Mouse (Mus musculus) brown adipose tissue, adult 24 weeks (tissue): ENCODE measurements around the gene Epha7. TPM values are rescaled to one million over a fixed set of nuclear protein-coding genes. Genes with fewer than 3 reads are reported as not detected.

ENCODE experiments used
- H3K27ac ChIP-seq: fragments of 200-500 bp; replicated peaks from 2 replicates; pipeline ENCODE4 v1.5.1; 2012; ENCODE audit warnings: low read depth, mild to moderate bottlenecking, low read length
- H3K4me1 ChIP-seq: fragments of 200-500 bp; 2 replicates; pipeline ENCODE4 v1.6.1; 2012; ENCODE audit warnings: low read length, mixed read lengths; ENCODE audit not compliant: control insufficient read depth, insufficient read depth, insufficient read length
- H3K4me3 ChIP-seq: fragments of 200-500 bp; 2 replicates; pipeline ENCODE4 v1.5.1; 2012; ENCODE audit warnings: low read depth, mild to moderate bottlenecking, low read length, moderate library complexity; ENCODE audit not compliant: insufficient read depth
- polyA plus RNA-seq: library from polyadenylated mRNA; stranded (reverse); fragments of >200 nt; gene quantifications from 2 replicates; pipeline ENCODE4 v1.2.4, GENCODE M21; 2012; ENCODE audit not compliant: missing spikeins, insufficient read depth, insufficient read length

Epha7 gene
- polyA plus RNA-seq, 1 experiment, result 0.20 TPM

- Histone ChIP-seq H3K4me3 (no peak overlapping the region), H3K4me1 (no peaks in the 10 kb centered on the region), H3K27ac (no peak overlapping the region)
These were observed 120.5 kb downstream of the Epha7 start for GRCm38 (mm10) chr4:28933431-28933830.

- H3K4me3 ChIP-seq, result no peak overlapping the region
- no peak overlapping the region for H3K27ac ChIP-seq
- H3K4me1 ChIP-seq, result no peaks in the 10 kb centered on the region
These were observed 121.9 kb downstream of the Epha7 start for GRCm38 (mm10) chr4:28934802-28935201.

- Histone ChIP-seq H3K4me1 (no peaks in the 10 kb centered on the region), H3K4me3 (no peak overlapping the region), H3K27ac (no peak overlapping the region)
These were observed 122.6 kb downstream of the Epha7 start for GRCm38 (mm10) chr4:28935567-28935966.

- no peak overlapping the region for H3K27ac ChIP-seq
- H3K4me3 ChIP-seq, result no peak overlapping the region
- H3K4me1 ChIP-seq, result no peaks in the 10 kb centered on the region
These were observed 127.8 kb downstream of the Epha7 start for GRCm38 (mm10) chr4:28940710-28941109.

GRCm38 (mm10) chr4:28944237-28944636, 131.3 kb downstream of the Epha7 start:
- no peak overlapping the region for H3K27ac ChIP-seq
- H3K4me3 ChIP-seq, result no peak overlapping the region
- H3K4me1 ChIP-seq, result no peaks in the 10 kb centered on the region

GRCm38 (mm10) chr4:28960889-28961560, 148.1 kb downstream of the Epha7 start:
- H3K4me3 ChIP-seq, result no peak overlapping the region
- H3K4me1 ChIP-seq, result no peaks in the 10 kb centered on the region
- H3K27ac ChIP-seq, result no peak overlapping the region

- Histone ChIP-seq H3K4me3 (no peak overlapping the region), H3K4me1 (no peaks in the 10 kb centered on the region), H3K27ac (no peak overlapping the region)
These were observed 154.8 kb downstream of the Epha7 start for GRCm38 (mm10) chr4:28967584-28968315.

GRCm38 (mm10) chr4:28998462-28999286, 185.7 kb downstream of the Epha7 start:
- no peak overlapping the region for H3K27ac ChIP-seq
- H3K4me3 ChIP-seq, result no peak overlapping the region
- H3K4me1 ChIP-seq, result no peaks in the 10 kb centered on the region

- H3K4me3 ChIP-seq, result no peak overlapping the region
- H3K4me1 ChIP-seq, result no peaks in the 10 kb centered on the region
- no peak overlapping the region for H3K27ac ChIP-seq
These were observed 186.3 kb downstream of the Epha7 start for GRCm38 (mm10) chr4:28999287-28999595.

- H3K4me1 ChIP-seq, result no peaks in the 10 kb centered on the region
- no peak overlapping the region for H3K27ac ChIP-seq
- no peak overlapping the region for H3K4me3 ChIP-seq
These were observed 197.4 kb downstream of the Epha7 start for GRCm38 (mm10) chr4:29010333-29010732.
